Mouse (Mus musculus) heart, adult 8-10 months (tissue): ENCODE measurements around the gene Gm10491. TPM values are rescaled to one million over a fixed set of nuclear protein-coding genes. Genes with fewer than 3 reads are reported as not detected.

Experiments
- DNase-seq: peaks from one replicate; pipeline ENCODE4 v3.0.0; 2022; ENCODE audit warnings: low spot score
- total RNA-seq, 4 experiments: library from RNA; stranded (reverse); gene quantifications; 2 replicates each; pipeline ENCODE4 v1.2.4; 2022

Gm10491 gene
- total RNA-seq, 4 experiments from 2014 or later: not detected

DNA sequence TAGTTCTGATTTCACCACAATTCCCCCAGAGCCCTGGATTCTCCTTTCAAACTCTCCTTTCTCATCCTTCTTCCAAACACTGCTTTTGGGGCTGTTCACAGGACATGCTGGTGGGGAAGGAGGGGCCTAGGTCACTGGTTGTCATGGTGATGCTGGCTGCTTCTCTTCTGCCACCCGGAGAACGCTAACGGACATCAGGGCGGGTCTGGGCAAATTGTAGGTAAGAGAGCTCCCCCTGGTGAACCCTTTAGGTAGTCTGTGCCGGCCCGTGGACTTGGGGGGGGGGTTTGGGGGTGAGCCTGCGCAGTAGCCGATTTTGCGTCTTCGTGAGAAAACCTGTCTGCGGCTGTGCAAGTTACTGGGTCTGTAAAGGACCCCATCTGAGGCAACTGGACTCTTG, 27.8 kb downstream of the Gm10491 start:
- peak; percentile 34 for DNase-seq

GRCm38 (mm10) chrX:7878495-7878894, 29.1 kb downstream of the Gm10491 start:
- no peak for DNase-seq

- DNase-seq: peak; percentile 59
These were observed 29.6 kb downstream of the Gm10491 start, which contains the start of gene Pim2 for GRCm38 (mm10) chrX:7878007-7878419. TSS of gene Pim2 (plus strand) at chrX:7878262.

DNA sequence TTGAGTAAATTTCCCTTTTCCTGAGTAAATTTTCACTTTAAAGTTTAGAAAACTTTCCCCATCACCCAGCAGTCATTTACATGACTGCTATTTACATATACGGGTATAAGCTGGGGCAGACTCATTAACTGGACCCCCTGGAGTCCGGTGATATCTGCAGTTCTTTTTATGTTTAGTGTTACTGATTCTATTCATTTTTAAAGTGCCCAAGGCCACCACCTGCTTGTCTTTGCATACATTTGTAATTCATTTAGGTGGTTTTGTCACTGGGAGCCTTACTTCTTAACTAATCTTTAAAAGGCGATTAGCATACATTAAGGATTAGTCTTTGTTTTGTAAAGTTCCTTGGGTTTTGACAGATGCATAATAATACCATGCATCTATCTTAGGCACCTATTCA, 37.8 kb downstream of the Gm10491 start:
- no peak for DNase-seq

DNA sequence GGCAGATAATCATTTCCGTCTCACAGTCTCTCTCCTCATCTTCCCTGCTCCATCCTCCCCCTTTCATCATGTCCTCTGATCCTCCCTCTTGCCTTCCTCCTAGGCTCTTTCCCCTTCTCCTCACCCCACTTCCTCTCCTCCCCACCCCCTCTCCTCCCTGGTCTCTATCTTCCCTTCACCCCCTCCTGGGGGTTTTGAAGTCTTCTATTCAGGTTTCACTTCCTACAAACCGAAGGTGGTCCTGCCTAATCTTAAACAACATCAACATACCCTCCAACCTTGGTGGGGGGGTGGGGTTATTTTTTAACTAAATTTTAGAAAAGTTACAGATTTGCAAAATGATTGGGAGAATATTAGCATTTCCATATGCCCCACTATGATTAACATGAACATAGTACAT, 39.1 kb downstream of the Gm10491 start:
- DNase-seq: no peak

DNA sequence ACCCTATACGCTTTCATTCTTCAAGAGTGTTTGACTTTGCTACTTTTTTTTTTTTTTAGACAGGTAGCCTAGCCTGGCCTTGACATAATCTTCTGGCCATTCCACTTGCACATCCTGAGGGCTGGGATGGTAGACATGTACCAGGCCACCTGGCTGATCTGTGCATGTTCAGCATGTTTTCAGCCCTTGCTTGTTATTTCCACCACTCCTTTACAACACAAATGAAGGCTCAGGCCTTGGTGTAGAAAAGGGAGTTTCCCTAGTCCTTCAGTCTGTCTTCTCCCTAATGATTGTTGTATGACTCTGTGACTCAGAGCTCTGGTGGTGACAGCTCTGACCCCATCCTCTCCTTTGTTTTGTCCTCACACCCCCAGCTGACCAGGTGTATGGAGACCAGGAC, 40.5 kb downstream of the Gm10491 start:
- no peak for DNase-seq

- no peak for DNase-seq
These were observed 41.8 kb downstream of the Gm10491 start for GRCm38 (mm10) chrX:7865786-7866185.

DNA sequence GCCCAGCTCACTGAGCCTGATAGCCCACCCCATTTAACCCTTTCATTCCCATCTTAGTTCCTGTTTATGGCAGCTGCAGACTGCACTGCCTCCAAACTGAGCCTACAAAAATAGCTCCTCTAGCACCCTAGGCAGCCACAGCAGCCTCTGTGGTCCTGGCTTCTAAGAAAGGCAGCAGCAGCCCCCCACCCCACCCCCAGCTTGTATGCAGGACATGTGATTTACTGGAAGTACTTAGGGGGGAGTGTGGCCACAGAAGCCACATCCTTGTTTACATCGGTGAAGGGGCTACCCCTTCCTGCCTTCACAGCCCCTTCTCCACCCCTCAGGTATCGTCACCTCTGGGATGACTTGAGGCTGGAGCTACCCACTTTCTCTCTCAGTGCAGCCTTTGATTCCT, 42.3 kb downstream of the Gm10491 start:
- DNase-seq: no peak

- no peak for DNase-seq
These were observed 43.1 kb downstream of the Gm10491 start for GRCm38 (mm10) chrX:7864551-7864950.

DNA sequence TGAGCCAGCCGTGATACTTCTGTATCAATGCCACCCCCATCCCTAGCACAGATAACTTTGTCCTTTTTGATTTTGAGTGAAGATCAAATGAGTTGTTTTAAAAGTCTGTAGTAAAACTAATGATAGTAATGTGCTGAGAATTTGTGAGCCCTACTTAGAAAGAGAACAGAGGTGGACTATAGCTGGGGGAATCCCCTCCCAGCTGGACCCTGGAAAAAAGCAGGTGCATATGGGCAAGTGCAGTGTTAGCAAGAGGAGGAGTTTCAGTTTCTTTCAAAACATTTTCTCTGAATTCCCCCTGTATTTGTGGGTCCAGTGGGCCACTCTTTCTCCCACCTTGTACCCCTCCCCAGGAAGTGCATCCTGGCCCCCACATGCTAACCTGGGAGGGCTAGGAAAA, 44.5 kb downstream of the Gm10491 start:
- DNase-seq: no peak

- no peak for DNase-seq
These were observed 48.4 kb downstream of the Gm10491 start for GRCm38 (mm10) chrX:7859191-7859753.

Other genes starting within 250 kb of the Gm10491 start
- 10 to 100 TPM; 39.8 to 56.9 (median 51.1) TPM for gene Plp2, start 236.4 kb downstream of the Gm10491 start, total RNA-seq
- 10 to 100 TPM; 26.1 to 30.3 (median 28.8) TPM for gene Magix, start 226.6 kb downstream of the Gm10491 start, total RNA-seq
- gene Gpkow, start 210.7 kb downstream of the Gm10491 start, total RNA-seq: 10 to 100 TPM; 18.3 to 21.9 (median 21.3) TPM
- gene Wdr45, start 193.5 kb downstream of the Gm10491 start, total RNA-seq: 10 to 100 TPM; 34.4 to 60.5 (median 46.7) TPM
- gene Gm45208, start 185.6 kb downstream of the Gm10491 start, total RNA-seq: not detected
- gene Praf2, start 179.4 kb downstream of the Gm10491 start, total RNA-seq: 1 to 10 TPM; 4.3 to 6.7 (median 5.7) TPM
- gene Ccdc120, start 156.9 kb downstream of the Gm10491 start, total RNA-seq: 1 to 10 TPM in 1 of 4 experiments, under 1 TPM in 3; 0.37 to 1.0 (median 0.73) TPM
- 10 to 100 TPM; 11.9 to 16.9 (median 14.8) TPM for gene Tfe3, start 145.3 kb downstream of the Gm10491 start, total RNA-seq
- 10 to 100 TPM; 23.1 to 26.1 (median 24.7) TPM for gene Gripap1, start 118.1 kb downstream of the Gm10491 start, total RNA-seq
- under 1 TPM; 0.23 to 0.30 (median 0.27) TPM for gene Kcnd1, start 85.5 kb downstream of the Gm10491 start, total RNA-seq
- 10 to 100 TPM; 20.0 to 24.9 (median 21.5) TPM for gene Otud5, start 66.5 kb downstream of the Gm10491 start, total RNA-seq
- gene Pim2, start 29.6 kb downstream of the Gm10491 start, total RNA-seq: 1 to 10 TPM; 2.4 to 6.1 (median 3.7) TPM
- gene Slc35a2, start 23.8 kb downstream of the Gm10491 start, total RNA-seq: 10 to 100 TPM in 3 of 4 experiments, 1 to 10 TPM in 1; 8.9 to 18.3 (median 13.5) TPM
- 10 to 100 TPM; 20.0 to 24.0 (median 20.9) TPM for gene Pqbp1, start 8.6 kb downstream of the Gm10491 start, total RNA-seq
- gene Timm17b, start 8.5 kb downstream of the Gm10491 start, total RNA-seq: 10 to 100 TPM; 44.7 to 50.5 (median 46.7) TPM
- gene Gm10490, start 1.7 kb upstream of the Gm10491 start, total RNA-seq: not detected
- under 1 TPM; 0.11 to 0.20 (median 0.16) TPM for gene Pcsk1n, start 12.0 kb upstream of the Gm10491 start, total RNA-seq
- not detected for gene Eras, start 20.8 kb upstream of the Gm10491 start, total RNA-seq
- gene Hdac6, start 40.1 kb upstream of the Gm10491 start, total RNA-seq: 10 to 100 TPM; 10.4 to 11.5 (median 10.9) TPM
- under 1 TPM in 1 of 4 experiments, not detected in 3; 0.32 TPM for gene Gata1, start 70.2 kb upstream of the Gm10491 start, total RNA-seq
- gene Glod5, start 110.7 kb upstream of the Gm10491 start, total RNA-seq: not detected
- 1 to 10 TPM; 4.0 to 6.4 (median 4.5) TPM for gene Suv39h1, start 166.9 kb upstream of the Gm10491 start, total RNA-seq
- 1 to 10 TPM; 1.3 to 2.5 (median 1.6) TPM for gene Was, start 182.7 kb upstream of the Gm10491 start, total RNA-seq
- 10 to 100 TPM; 34.2 to 48.2 (median 41.0) TPM for gene Wdr13, start 225.1 kb upstream of the Gm10491 start, total RNA-seq
- 100 to 1,000 TPM in 1 of 4 experiments, 10 to 100 TPM in 3; 38.2 to 113 (median 59.5) TPM for gene Rbm3, start 238.0 kb upstream of the Gm10491 start, total RNA-seq